Mouse (Mus musculus) liver, embryonic 14.5 days (tissue): Measurements from ENCODE around the gene Mgat5.

Experiments
- CTCF ChIP-seq: IDR thresholded peaks from 2 replicates; pipeline ENCODE4 v1.5.1; 2016; ENCODE audit warnings: antibody characterized with exemption, low read depth, control low read depth
- EP300 ChIP-seq: IDR thresholded peaks from 2 replicates; pipeline ENCODE4 v1.6.1; 2016; ENCODE audit warnings: antibody characterized with exemption, low read depth

GRCm38 (mm10) chr1:127304281-127304680, 99.5 kb downstream of the Mgat5 start:
- TF ChIP-seq CTCF (no peak), EP300 (no peak)
